Mouse (Mus musculus) ES-E14 (cell line): Measurements from ENCODE around the gene Plxdc1.

Experiments
- CHD2 ChIP-seq: IDR thresholded peaks from 2 replicates; pipeline ENCODE4 v1.6.1; 2014; ENCODE audit warnings: mild to moderate bottlenecking, low read depth, low read length, inconsistent platforms
- HCFC1 ChIP-seq: IDR thresholded peaks from 2 replicates; pipeline ENCODE4 v1.6.1; 2012; ENCODE audit warnings: low read length, inconsistent platforms, borderline replicate concordance; ENCODE audit not compliant: insufficient read depth
- ZNF384 ChIP-seq: IDR thresholded peaks from 2 replicates; pipeline ENCODE4 v1.6.1; 2012; ENCODE audit warnings: low read depth, low read length, inconsistent platforms

DNA sequence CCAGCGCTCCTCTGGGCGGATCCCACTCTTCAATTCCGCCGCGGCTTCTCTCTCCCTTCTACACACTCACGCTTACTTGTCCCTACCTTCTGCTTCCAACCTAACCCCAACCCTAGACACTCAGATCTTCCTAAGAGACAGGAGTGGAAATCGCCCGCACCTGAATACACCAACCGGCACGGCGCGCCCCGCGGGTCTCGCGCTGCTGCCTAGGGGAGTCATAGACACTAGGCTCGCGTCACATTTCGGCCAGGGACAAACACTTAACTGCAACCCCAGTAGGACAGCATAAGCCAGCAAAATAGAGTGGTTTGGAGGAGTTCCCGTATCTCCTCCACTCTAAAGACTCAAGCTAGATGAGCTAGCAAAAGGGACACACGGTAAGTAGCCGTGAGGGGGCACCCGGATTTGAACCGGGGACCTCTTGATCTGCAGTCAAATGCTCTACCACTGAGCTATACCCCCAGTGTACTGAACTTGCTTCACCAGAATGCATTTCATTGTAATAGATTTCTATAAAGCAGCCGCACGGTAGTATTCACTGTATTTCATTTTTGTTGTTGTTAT is 2.4 kb upstream of the Plxdc1 start:
- TF ChIP-seq HCFC1 (no peak), CHD2 (no peak), ZNF384 (no peak)
